Mouse (Mus musculus): ENCODE measurements around the gene Serpina1e.

DNA sequence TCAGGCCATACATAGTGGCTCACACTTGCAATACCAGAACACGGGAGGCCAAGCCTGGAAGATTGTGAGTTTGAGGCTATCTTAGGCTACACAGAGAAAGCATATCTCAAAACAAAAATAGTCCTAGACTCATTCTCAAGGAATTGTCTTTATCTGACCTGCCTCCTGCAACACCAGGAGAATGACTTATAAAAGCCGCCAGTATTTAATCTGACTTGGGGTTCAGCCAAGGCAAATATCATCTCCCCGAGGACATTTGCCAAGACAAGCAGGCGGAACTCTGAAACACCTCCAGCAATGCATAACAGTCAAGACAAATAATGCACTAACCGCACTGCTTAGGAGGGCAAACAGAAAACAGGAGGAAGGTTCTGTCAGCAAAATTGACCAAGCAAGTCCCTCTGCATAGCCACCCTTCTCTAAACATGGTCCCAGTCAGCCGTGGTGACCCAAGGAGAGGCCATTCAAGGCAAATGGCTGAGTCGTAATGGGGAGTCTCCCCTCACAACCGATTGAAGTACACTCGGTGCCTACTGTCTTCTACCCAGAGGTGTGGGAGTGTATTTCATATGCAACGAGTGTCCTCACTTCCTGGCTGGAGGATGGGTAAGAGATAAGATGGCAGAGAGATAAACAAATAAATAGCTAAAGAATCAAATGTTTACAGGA, 43.9 kb upstream of the Serpina1e start:
- TF ChIP-seq CTCF (IDR thresholded peaks at IDR 0.05; ENCODE audit: extremely low read depth, insufficient read length, insufficient replicate concordance, low read depth, low read length) (no peak), POLR2A (IDR thresholded peaks at IDR 0.05; ENCODE audit: low read depth, low read length) (no peak)
